Mouse (Mus musculus) testis, adult 2 months (tissue): ENCODE results near the gene Lcat.

Experiments used
- CTCF ChIP-seq: fragments of 200-500 bp; IDR thresholded peaks from 2 replicates; pipeline ENCODE4 v1.5.1; 2012; ENCODE audit warnings: low read depth, mild to moderate bottlenecking, inconsistent platforms, low read length, moderate library complexity; ENCODE audit not compliant: control insufficient read depth, insufficient read depth, insufficient replicate concordance
- POLR2A ChIP-seq: fragments of 200-500 bp; IDR thresholded peaks from 2 replicates; pipeline ENCODE4 v1.6.1; 2012; ENCODE audit warnings: low read depth, mild to moderate bottlenecking, inconsistent platforms, low read length, moderate library complexity; ENCODE audit not compliant: control insufficient read depth

GRCm38 (mm10) chr8:105942542-105942941 is 640 bp downstream of the Lcat start:
- TF ChIP-seq POLR2A (no peak), CTCF (no peak)
